Mouse (Mus musculus): Measurements from ENCODE around the gene Tec.

Tec gene

DNA sequence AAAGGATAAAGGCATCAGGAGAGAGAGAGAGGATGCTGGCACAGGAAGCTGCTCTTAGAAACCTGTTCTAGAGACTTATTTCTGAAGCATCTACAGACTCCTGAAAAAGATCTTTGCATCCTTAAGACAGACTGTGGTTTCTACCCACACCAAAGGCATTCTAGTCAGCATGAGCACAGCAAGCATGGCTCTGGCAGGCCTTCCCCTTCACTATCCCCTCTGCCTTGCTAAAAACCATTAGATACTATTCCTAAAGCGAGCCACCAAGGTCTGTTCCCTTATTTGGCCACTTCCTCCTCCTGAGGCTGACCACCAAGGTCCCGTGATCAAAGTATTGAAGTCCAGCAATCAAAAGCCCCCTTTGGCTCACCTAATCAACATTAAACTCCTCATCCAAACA is 92.2 kb downstream of the Tec start:
- DNase-seq, result no peak

GRCm38 (mm10) chr5:72769841-72770240 is 98.4 kb downstream of the Tec start:
- no peak for DNase-seq

DNA sequence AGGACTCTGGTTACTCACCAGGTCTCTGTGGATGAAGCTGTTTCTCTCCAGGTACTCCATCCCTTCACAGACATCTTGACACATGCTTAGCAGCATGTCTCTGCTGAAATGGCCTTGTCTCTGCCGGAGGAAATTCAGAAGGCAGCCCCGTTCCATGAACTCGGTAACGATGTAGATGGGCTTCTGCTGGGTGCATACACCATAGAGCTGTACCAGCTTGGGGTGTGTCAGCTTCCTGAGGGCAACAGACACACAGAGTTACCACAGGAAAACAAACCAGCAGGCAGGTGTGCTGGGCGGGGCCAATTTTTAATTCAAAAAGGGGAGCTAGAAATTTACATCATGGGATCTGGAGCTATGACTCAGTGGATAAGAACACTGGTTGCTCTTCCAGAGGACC is 104.7 kb downstream of the Tec start:
- DNase-seq, result no peak

GRCm38 (mm10) chr5:72763025-72763424 is 105.3 kb downstream of the Tec start:
- no peak for DNase-seq

GRCm38 (mm10) chr5:72761758-72762157 is 106.5 kb downstream of the Tec start:
- no peak for DNase-seq

- DNase-seq, result no peak
Measured at GRCm38 (mm10) chr5:72761237-72761636, 107.0 kb downstream of the Tec start.

DNA sequence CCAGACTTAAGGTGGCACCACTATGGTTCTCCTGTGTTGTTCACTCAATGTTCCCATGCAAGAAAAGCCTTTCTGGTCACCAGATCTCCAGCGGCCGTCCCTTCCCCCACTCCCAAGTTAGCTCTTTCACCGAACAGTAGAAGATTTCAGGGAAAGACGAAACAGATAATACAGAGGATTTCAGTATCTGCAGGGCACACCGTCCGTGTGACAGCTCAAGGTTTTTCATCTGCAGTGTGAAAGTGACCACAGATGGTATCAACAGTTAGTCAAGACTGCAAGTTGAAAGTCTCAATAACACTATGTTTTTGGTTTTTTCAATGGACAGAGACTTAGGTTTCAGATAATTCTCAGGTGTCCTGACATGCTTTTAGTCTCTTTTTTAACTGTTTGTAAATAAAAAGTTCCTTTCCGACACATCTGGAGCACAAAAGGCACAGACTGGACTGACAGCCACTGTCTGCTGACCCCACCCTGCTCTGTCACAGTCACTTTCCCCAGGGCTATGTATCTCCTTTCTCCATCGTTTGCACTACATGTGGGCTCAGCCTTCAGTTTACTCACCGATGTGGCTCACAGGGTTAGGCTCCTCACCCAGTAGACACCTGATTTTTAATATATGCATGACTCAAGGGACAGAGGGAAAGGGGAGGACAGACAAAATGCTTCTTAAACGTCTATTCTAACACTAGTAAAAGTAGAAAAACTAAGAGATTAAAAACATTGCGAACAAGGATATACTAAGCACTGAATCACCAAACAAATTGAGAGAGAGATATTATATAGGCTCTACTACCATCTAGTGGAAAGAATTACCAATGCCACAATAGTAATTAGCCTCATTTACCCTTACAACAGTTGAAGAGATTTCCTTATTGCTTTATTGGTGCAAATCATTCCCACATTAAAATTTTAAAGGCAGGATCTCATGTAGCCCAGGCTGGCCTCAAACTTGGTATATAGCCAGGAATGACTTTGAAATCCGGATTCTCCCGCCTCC is 109.1 kb downstream of the Tec start:
- DNase-seq, result peak; percentile 18

- no peak for DNase-seq
Measured at GRCm38 (mm10) chr5:72757155-72757773, 111.0 kb downstream of the Tec start.

- DNase-seq, result no peak
Measured at GRCm38 (mm10) chr5:72755941-72756340, 112.3 kb downstream of the Tec start.

- DNase-seq, result no peak
Measured at GRCm38 (mm10) chr5:72755035-72755434, 113.2 kb downstream of the Tec start.

- no peak for DNase-seq
Measured at GRCm38 (mm10) chr5:72752585-72752984, 115.7 kb downstream of the Tec start, which contains the start of gene Txk. TSS of gene Txk (minus strand) at chr5:72752777.

DNA sequence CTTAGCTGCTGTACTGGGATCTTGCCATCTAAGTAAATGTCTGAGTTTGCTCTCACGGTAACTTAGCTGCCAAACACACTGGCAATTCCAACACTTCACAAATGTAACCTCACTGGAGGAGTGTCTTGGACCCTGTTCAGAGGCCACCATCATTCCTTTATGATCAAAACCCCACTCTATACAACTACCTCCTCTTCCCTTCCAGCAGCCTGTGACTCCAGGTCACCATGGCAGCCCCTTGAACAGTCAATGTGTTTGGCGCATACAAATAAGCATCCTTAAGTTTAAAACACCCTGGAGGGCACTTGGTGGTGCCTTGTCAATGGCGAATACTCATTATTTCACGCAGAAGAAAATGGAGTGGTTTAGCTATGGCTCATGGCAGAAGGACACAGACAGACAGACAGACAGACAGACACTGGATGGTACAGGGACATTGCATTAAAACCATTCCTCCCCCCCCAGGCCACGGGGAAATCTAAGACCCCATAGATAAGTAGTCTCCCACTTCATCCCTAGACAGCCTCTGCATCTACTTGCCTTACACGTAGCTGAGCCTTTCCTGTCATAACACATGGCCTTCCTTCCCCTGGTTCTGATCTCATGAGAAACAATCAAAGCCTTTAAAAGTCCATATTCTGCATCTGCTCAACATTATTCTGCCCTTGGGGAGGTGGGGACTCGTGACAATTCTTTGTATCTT is 117.1 kb downstream of the Tec start:
- no peak for DNase-seq

DNA sequence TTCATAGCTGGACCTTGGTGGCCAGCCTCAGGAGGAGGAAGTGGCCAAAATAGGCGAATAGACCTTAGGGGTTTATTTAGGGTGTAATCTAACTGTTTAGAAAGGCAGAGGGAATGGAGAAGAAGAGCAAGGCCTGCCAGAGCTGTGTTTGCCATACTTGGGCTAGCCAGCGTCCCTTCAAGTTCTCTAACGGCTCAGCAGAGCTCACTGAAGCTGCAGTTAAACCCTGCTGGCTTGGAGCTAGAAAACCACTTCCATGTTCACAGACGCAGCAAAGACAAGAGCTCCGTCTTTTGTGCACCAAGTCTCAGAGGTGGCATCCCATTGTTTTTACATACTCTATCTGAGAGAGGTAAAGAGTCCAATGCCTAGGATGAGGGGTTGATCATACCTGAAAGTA is 118.1 kb downstream of the Tec start:
- no peak for DNase-seq

DNA sequence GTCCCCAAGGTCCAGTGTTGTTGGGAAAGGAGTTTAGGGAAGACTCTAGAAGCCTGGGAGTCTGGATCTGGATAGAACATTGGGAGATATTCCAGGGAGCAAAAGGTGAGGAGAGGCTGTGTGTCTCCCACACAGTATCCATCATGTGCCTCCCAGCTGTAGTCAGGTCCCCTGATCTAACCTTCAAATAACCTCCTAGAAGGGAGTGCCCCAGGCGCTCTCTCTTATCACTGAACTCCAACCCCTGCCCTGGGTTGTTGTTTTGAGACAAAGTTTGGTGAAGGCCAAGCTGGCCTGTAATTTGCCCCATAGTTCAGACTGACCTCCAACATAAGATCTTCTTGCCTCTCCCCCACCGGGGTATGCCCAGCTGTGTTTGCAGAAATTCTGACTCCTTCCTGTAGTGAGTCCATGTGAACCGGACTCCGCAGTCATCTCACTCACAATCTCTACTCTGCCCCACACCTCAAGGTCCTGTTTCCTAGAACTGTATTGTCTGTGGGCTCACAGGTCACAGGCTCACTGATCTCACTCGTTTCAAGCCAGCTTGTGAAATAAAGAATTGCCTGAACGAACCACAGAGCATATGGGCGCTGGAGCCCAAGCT is 119.5 kb downstream of the Tec start:
- DNase-seq, result no peak

- DNase-seq, result no peak
Measured at GRCm38 (mm10) chr5:72747384-72747783, 120.9 kb downstream of the Tec start.

- DNase-seq, result no peak
Measured at GRCm38 (mm10) chr5:72746461-72746860, 121.8 kb downstream of the Tec start.

DNA sequence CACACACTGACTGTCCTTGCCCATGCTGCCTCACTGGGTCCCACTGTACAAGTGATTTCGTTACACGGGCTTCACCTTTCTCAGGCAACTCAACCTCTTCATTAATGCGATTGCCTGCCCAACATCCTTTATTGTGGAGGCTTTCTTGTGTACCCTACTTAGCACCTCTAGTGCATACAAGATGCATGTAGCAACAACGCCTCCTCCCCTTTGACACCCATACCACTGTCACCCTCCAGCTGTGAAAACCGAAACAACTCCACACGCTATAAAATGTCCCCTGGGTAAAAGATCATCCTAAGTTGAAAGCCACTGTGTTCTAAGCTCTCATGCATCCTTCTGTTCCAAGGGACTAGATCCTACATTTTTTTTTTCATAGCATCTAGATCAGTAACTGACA is 125.2 kb downstream of the Tec start:
- DNase-seq, result no peak

- DNase-seq, result no peak
Measured at GRCm38 (mm10) chr5:72736868-72737267, 131.4 kb downstream of the Tec start.

GRCm38 (mm10) chr5:72736437-72736836 is 131.8 kb downstream of the Tec start:
- no peak for DNase-seq

DNA sequence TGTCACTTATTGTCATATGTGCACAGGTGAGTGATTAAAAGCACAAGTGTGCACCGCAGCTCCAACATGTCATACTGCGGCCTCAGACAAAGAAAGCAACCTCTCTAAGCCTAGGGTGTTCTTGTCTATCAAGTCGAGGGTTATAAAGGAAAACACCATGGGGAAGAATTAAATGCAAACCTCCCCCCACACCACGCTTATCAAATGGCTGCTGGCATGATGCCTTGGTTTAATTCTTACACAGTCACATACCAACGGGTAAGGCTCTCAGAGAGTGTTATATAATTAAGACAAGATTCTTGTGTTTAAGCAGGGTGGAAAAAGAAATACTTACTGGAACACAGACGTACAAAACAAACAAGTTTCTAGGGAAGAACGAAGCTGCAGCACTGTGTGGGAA is 132.5 kb downstream of the Tec start:
- no peak for DNase-seq

DNA sequence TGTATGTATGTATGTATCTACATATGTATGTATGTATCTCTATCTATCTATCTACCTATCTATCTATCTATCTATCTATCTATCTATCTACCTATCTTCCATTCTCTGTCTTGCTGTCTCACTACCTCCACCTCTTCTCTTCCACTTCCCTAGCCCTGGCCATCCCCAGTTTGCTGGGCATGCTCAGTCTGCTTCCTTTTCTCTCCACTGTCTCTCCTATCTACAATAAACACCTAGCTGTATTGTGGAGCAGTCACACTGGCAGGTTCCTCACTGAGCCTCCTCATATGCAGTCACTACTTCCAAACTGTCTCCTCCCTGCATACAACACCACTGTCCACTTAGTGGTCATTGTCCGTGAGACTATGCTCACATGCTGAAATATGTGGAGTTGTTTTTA is 135.4 kb downstream of the Tec start:
- no peak for DNase-seq

- DNase-seq, result no peak
Measured at GRCm38 (mm10) chr5:72725404-72725803, 142.9 kb downstream of the Tec start.

DNA sequence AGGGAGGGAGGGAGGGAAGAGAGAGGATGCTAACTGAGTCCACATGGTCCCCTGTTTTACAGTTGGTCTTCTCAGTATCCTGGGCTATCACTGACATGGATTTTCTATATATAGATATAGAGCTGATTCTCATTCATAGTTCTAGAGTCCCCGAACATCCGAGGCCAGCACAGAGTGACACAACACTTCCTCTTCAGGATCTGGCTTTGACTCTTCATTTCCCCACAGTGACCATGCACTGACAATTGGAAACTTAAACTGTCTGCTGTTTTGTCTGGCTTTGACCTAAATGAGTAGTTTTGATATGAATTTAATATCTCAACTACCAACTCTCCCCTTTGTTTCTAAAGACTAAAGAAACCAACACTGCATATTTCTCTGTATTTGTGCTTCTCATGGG is 144.9 kb downstream of the Tec start:
- DNase-seq, result no peak

Data from liver (tissue).